Comparison of ENCODE assay signal across 9 mouse cellular contexts in the genomic region with DNA sequence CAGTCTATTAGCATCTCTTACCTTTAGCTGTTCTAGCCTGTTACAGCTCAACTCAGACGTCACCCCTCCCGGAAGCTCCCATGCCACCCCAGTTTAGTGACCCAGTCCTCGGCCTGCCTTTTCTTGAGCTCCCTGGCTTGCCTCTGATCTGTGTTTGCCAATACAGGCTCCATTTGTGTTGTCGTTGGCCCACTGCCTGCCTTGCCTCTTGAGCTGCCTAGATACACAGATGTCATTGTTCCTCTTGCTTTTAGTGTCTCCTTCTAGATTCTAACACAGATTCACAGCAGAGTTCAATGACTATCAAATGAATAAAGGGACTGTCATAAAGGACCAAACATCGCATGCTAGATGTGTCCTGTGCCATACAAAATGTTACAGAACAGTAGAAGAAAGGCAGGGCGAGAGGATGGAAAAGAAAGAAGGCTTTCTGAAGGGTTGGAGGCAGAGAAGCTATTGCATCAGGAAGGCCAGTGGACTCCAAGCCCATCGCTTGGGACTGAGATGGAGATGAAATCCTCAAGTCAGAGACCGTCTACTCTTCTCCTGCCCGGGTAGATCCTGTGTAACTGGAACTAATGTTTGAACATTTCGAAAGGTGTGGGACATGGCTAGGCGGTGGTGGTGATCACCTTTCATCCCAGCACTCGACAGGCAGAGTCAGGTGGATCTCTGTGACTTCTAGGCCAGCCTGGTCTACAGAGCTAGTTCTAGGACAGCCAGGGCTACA. TPM values are rescaled to one million over a fixed set of nuclear protein-coding genes. Genes with fewer than 3 reads are reported as not detected.
A peak's percentile ranks its signal among the peaks of the same experiment; 100 is the strongest.
DNase-seq lines count a peak whose midpoint lies in the region; ATAC-seq lines count a peak whose summit lies in the region.
"Had no signal": no experiment of that assay in that cellular context is flagged by ENCODE, and none has a peak within 500 bp of the region (broad histone marks: within the 10 kb centered on the region; RNA-seq: fewer than 3 reads in every experiment).

No protein-coding gene starts in this region.

- no peaks in the 10 kb centered on the region for H3K27me3 ChIP-seq in heart, embryonic 11.5 days (ENCODE audit: control insufficient read depth, insufficient read depth, low read length)

- no peak for ATAC-seq in heart, embryonic 11.5 days (replicated peaks; ENCODE audit: insufficient number of reproducible peaks, low FRiP score, low TSS enrichment)

- H3K4me2 ChIP-seq in heart, embryonic 11.5 days: no peak overlapping the region

- no peak overlapping the region for H3K27ac ChIP-seq in heart, embryonic 11.5 days (ENCODE audit: low read depth, low read length)

- 77% methylated on average over 12 of the region's 12 CpGs for WGBS in heart, embryonic 11.5 days (ENCODE audit: insufficient replicate concordance)

- no peaks in the 10 kb centered on the region for H3K36me3 ChIP-seq in heart, embryonic 11.5 days (ENCODE audit: control insufficient read depth, insufficient read depth, low read length)

- peak; percentile 75 to 76 for DNase-seq in heart, adult 18-20 months
- DNase-seq in right cerebral cortex, postnatal 10 days (ENCODE audit: low spot score in 2 of 2): peak; percentile 76 to 77
- no peak for DNase-seq in right cerebral cortex, adult 2 months (ENCODE audit: low spot score in 2 of 2)
- peak; percentile 55 for DNase-seq in gonadal fat pad, adult 2 months (ENCODE audit: low read depth)
- DNase-seq in left cerebral cortex, postnatal 4 days: peak; percentile 72
- DNase-seq in embryo, embryonic 11 days: no peak
- no peak for DNase-seq in urinary bladder, postnatal 10 days (ENCODE audit: low spot score)

- intact Hi-C loops in left cerebral cortex, postnatal 4 days (cut with DNase I): loop anchor here (10.0 kb wide), 1 partner anchor 169 kb away; no protein-coding TSS in a partner anchor

- H3K4me3 ChIP-seq in heart, embryonic 11.5 days (ENCODE audit: low read depth, low read length): no peak overlapping the region

- no peaks in the 10 kb centered on the region for H3K4me1 ChIP-seq in heart, embryonic 11.5 days (ENCODE audit: control insufficient read depth, insufficient read depth, low read length)

- 0 out of 2 replicates have a peak, but pooled peaks cover 2% of the 10 kb centered on the region for H3K9me3 ChIP-seq in heart, embryonic 11.5 days (replicated peaks; ENCODE audit: control insufficient read depth, low read length)

- H3K9ac ChIP-seq in heart, embryonic 11.5 days (ENCODE audit: low read depth, low read length): no peak overlapping the region

RNA-seq across cellular contexts. Expression of a gene that starts 13.5 kb away (rescaled TPM):
- 1 to 10 TPM in 1 of 2 experiments, under 1 TPM in 1; 0.32 to 4.6 TPM for total RNA-seq in heart, adult 18-20 months (2021)
- polyA plus RNA-seq in heart, embryonic 11.5 days (2014; fragmentation: Nextera tagmentation; extraction: Ambion mirVana): 0.20 TPM in 1 of 2 replicates, not detected in the other
- polyA plus RNA-seq in gonadal fat pad, adult 2 months (2012; rRNA removed): 0.80 and 1.4 TPM in 2 replicates
- total RNA-seq in left cerebral cortex, postnatal 4 days (2021): under 1 TPM in 1 of 2 experiments, not detected in 1; 0.44 TPM
- total RNA-seq: MEL had no signal

Comparison
In these comparisons a context has a peak if more than half of its experiments do, and no peak if none do; other contexts are left out.
1. DNase-seq: peak in heart, adult 18-20 months (2 of 2), right cerebral cortex, postnatal 10 days (2 of 2), gonadal fat pad, adult 2 months (single experiment) and left cerebral cortex, postnatal 4 days (single experiment); none in right cerebral cortex, adult 2 months (0 of 2), embryo, embryonic 11 days (single experiment) and urinary bladder, postnatal 10 days (single experiment).